Mouse (Mus musculus): Measurements from ENCODE around the gene Bloc1s2.
A peak's percentile ranks its signal among the peaks of the same experiment; 100 is the strongest.

The Bloc1s2 gene

GRCm38 (mm10) chr19:44145702-44146567 is at the start of gene Bloc1s2:
Gene Bloc1s2 (minus strand): TSS chr19:44146446.
- DNase-seq (ENCODE audit: extremely low read depth, low read depth) = peak; percentile 84

- DNase-seq (ENCODE audit: extremely low read depth, low read depth) = peak; percentile 72
Observed at GRCm38 (mm10) chr19:44195138-44195537, 48.9 kb upstream of the Bloc1s2 start.

- no peak for DNase-seq (ENCODE audit: extremely low read depth, low read depth)
Observed at GRCm38 (mm10) chr19:44193906-44194305, 47.7 kb upstream of the Bloc1s2 start.

- DNase-seq (ENCODE audit: extremely low read depth, low read depth) = no peak
Observed at GRCm38 (mm10) chr19:44192342-44192741, 46.1 kb upstream of the Bloc1s2 start, which contains the start of gene Pkd2l1. Gene Pkd2l1 (minus strand): TSS chr19:44192442.

- DNase-seq (ENCODE audit: extremely low read depth, low read depth) = no peak
Observed at GRCm38 (mm10) chr19:44189056-44189455, 42.8 kb upstream of the Bloc1s2 start.

GRCm38 (mm10) chr19:44183968-44184367 is 37.7 kb upstream of the Bloc1s2 start:
- DNase-seq (ENCODE audit: extremely low read depth, low read depth) = peak; percentile 56

GRCm38 (mm10) chr19:44180502-44180901 is 34.3 kb upstream of the Bloc1s2 start:
- DNase-seq (ENCODE audit: extremely low read depth, low read depth) = no peak

- DNase-seq (ENCODE audit: extremely low read depth, low read depth) = peak; percentile 83
Observed at GRCm38 (mm10) chr19:44176741-44177140, 30.5 kb upstream of the Bloc1s2 start.

GRCm38 (mm10) chr19:44174835-44175234 is 28.6 kb upstream of the Bloc1s2 start:
- no peak for DNase-seq (ENCODE audit: extremely low read depth, low read depth)

GRCm38 (mm10) chr19:44161515-44161914 is 15.3 kb upstream of the Bloc1s2 start:
- DNase-seq (ENCODE audit: extremely low read depth, low read depth) = peak; percentile 55

- DNase-seq (ENCODE audit: extremely low read depth, low read depth) = no peak
Observed at GRCm38 (mm10) chr19:44159386-44159785, 13.1 kb upstream of the Bloc1s2 start.

- no peak for DNase-seq (ENCODE audit: extremely low read depth, low read depth)
Observed at GRCm38 (mm10) chr19:44157005-44157404, 10.8 kb upstream of the Bloc1s2 start.

- DNase-seq (ENCODE audit: extremely low read depth, low read depth) = no peak
Observed at GRCm38 (mm10) chr19:44153781-44154180, 7.5 kb upstream of the Bloc1s2 start.

- no peak for DNase-seq (ENCODE audit: extremely low read depth, low read depth)
Observed at GRCm38 (mm10) chr19:44148991-44149390, 2.7 kb upstream of the Bloc1s2 start.

- DNase-seq (ENCODE audit: extremely low read depth, low read depth) = no peak
Observed at GRCm38 (mm10) chr19:44148345-44148744, 2.1 kb upstream of the Bloc1s2 start.

- DNase-seq (ENCODE audit: extremely low read depth, low read depth) = no peak
Observed at GRCm38 (mm10) chr19:44146951-44147350, 705 bp upstream of the Bloc1s2 start.

- DNase-seq (ENCODE audit: extremely low read depth, low read depth) = no peak
Observed at GRCm38 (mm10) chr19:44146568-44146879, 278 bp upstream of the Bloc1s2 start.

- DNase-seq (ENCODE audit: extremely low read depth, low read depth) = peak; percentile 95
Observed at GRCm38 (mm10) chr19:44144366-44144765, 1.9 kb downstream of the Bloc1s2 start.

GRCm38 (mm10) chr19:44135960-44136485 is 10.2 kb downstream of the Bloc1s2 start:
- no peak for DNase-seq (ENCODE audit: extremely low read depth, low read depth)

- DNase-seq (ENCODE audit: extremely low read depth, low read depth) = peak; percentile 83
Observed at GRCm38 (mm10) chr19:44135072-44135959, 10.9 kb downstream of the Bloc1s2 start, which contains the start of gene Cwf19l1. Gene Cwf19l1 (minus strand): TSS chr19:44135876.

GRCm38 (mm10) chr19:44132917-44133316 is 13.3 kb downstream of the Bloc1s2 start:
- peak; percentile 67 for DNase-seq (ENCODE audit: extremely low read depth, low read depth)

GRCm38 (mm10) chr19:44128560-44128959 is 17.7 kb downstream of the Bloc1s2 start:
- DNase-seq (ENCODE audit: extremely low read depth, low read depth) = no peak

Data from MEL-GATA-1-ER (cell line).